Mouse (Mus musculus) thymus, postnatal 25 days (tissue): Measurements from ENCODE around the gene Rab3gap1.
"Not testable (repeated sequence)": the region's sequence is repeated elsewhere in the genome, so short reads cannot be mapped to it uniquely, and the experiment has no call there.

Experiments used
- DNase-seq: peaks from one replicate; pipeline ENCODE4 v3.0.0; 2022

Rab3gap1 gene

GRCm38 (mm10) chr1:127934322-127934721 lies 65.7 kb downstream of the Rab3gap1 start:
- no peak for DNase-seq

DNA sequence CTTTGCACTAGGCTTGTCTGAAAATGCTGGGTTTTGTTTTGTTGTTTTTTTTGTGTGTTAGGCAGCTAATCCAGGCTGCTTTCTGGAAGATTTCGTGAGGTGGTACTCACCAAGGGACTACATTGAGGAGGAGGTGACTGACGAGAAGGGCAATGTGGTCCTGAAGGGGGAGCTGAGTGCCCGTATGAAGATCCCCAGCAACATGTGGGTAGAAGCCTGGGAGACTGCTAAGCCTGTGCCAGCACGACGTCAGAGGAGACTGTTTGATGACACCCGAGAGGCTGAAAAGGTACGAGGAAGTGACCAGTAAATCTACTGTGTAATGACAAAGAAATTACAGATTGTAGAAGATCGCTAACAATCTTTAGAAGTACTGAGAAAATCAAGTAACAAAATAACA lies 68.7 kb downstream of the Rab3gap1 start:
- no peak for DNase-seq

DNA sequence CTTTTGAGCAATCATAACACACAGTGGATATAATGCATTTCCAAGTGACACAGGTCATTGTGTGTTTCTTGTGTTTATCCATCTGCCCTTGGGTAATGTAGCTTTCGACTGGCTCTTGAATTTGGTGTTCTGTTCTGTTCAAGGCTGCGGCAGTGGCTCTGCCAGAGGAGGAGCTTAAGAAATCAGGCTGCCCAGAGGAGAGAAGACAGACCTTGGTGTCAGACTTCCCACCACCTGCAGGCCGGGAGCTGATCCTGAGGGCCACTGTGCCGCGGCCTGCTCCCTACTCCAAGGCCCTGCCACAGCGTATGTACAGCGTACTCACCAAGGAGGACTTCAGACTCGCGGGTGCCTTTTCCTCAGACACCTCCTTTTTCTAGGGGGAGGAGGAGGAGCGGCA lies 73.7 kb downstream of the Rab3gap1 start:
- DNase-seq = no peak

- DNase-seq = no peak
These were observed 74.9 kb downstream of the Rab3gap1 start for GRCm38 (mm10) chr1:127943516-127943915.

DNA sequence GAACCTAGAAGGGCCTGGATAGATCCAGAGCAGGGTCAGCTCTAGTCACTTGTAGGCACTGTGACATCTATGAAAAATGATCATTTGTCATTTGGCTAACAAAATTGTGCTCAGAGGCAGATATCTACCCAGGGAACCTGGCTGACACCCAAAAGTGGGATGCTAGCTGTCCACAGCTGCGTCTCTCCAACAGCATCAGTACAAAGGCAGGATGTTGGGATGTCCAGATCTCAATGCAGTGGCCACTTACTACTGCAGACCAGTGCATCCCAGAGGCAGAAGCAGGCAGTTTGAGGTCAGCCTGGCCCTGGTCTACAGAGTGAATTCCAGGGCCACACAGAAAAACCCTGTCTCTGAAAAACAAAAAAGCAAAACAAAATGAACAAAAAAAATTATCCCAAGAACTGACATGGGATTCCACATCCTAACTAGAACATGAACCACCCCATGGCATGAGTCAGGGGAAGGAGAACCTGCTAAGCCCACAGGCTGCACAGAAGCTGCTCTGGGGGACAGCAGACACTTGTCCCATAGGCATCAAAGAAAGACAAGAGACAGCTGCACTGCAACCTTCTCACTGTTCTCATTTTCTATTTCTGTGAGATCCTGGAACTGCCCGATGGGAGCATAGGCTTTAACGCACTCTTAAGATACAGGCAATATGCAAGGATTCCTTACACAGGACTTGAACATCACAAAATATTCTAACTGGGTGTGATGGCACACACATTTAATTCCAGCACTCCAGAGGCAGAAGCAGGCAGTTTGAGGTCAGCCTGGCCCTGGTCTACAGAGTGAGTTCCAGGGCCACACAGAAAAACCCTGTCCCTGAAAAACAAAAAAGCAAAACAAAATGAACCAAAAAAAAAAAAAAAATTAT lies 77.4 kb downstream of the Rab3gap1 start:
- no peak for DNase-seq

DNA sequence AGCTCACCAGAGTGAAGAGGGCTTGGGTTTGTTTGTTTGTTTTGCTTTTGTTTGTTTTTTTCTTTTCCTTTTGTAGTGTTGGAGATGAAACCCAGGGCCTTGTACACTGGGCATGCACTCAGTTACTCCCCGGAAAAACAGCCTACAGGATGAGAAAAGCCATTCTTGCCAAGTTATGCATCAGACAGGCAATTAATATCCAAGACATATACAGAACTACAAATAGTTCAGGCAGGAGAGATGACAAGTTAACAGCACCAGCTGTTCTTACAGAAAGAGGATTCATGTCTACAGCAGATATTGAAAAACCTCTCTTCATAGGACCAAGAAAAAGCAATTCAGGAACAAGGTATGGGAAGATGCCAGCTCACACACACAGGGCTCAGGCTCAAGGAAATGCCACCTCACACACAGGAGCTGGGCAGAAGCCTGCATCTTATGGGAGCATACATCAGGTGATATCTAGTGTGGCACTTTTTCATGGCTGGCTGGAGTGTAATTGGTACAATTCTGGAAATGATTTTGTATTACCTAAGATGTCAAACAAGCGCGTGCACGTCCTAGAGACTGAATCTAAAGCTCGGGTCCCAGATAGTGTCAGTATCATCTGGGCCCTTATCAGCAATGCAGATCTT lies 78.2 kb downstream of the Rab3gap1 start:
- DNase-seq = no peak

DNA sequence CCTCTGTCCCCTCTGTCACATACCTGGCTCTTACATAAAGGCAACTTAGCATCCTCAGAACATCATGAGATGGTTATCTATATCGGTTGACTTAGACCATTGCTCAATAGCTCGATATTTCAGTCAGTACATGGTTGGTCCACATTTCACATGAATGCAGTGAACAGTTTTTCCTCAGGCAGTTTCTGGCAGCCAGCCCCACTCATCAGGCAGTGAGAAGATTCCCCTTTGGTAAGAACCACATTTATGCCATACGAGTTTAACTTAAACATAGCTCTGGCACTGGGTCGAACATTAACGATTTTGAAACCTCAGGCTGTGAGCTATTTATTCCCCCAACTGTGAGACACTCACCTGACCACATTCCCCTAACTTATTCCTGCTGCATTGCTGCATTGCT lies 80.2 kb downstream of the Rab3gap1 start:
- DNase-seq = no peak

DNA sequence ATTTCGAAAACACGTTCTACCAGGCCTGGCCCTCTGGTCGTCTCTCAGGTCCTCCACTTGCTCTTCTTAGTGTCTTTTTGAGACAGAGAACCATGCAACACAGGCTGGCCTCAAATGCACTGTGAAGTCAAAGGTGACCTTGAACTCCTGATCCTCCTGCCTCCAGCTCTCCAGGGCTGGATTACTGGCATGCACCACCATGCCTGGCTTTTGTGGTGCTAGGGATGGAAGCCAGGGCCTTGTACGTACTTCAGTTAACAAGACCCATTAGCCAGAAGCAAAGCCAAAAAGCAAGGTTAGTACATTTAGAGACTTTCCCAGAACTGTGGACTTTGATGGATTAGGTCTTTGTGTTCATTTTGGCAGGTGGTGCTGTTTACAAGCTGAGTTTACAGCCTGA lies 83.7 kb downstream of the Rab3gap1 start:
- no peak for DNase-seq

GRCm38 (mm10) chr1:127954198-127954597 lies 85.6 kb downstream of the Rab3gap1 start:
- not testable (repeated sequence) for DNase-seq

- no peak for DNase-seq
These were observed 86.2 kb downstream of the Rab3gap1 start for GRCm38 (mm10) chr1:127954800-127955199.

GRCm38 (mm10) chr1:127956524-127956923 lies 88.0 kb downstream of the Rab3gap1 start:
- no peak for DNase-seq

GRCm38 (mm10) chr1:127958801-127959200 lies 90.2 kb downstream of the Rab3gap1 start:
- DNase-seq = no peak

DNA sequence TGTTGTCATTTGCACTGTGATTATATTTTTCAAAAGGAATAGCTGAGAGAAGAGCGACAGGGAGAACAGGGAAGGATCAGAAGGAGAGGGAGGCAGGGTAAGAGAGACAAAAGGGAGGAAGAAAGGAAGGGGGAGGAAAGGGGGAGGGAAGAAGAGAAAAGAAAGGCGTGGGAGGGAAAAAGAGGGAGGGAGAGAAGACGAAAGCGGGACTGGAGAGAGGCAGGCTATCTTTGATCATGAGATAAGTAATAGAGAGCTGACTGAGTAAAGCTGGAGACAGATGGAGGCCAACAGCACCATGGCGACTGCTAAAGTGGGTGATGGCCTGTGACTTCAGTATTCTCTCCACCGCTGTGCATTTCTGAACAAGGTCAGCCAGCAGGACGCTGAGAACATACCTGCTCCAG lies 90.7 kb downstream of the Rab3gap1 start:
- no peak for DNase-seq

DNA sequence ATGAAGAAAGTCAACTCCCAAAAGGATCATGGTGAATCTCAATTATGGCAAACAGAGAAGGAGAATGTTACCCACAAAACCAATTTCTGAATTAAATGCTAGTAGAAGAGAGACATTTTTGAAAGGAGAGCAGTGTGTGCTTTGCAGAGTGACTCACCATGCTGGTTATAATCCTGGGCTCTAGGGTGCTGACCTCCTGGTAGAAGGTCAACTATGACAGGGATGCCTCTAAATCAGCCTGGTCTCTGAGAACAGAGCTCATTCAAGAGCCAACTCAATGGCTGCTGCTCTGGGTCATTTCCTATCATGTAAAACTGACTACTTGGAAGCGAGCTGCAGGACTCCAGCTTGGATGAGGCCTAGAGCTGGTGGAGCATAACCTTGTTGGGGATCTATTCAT lies 92.6 kb downstream of the Rab3gap1 start:
- no peak for DNase-seq

- DNase-seq = no peak
These were observed 94.8 kb downstream of the Rab3gap1 start for GRCm38 (mm10) chr1:127963326-127963725.

DNA sequence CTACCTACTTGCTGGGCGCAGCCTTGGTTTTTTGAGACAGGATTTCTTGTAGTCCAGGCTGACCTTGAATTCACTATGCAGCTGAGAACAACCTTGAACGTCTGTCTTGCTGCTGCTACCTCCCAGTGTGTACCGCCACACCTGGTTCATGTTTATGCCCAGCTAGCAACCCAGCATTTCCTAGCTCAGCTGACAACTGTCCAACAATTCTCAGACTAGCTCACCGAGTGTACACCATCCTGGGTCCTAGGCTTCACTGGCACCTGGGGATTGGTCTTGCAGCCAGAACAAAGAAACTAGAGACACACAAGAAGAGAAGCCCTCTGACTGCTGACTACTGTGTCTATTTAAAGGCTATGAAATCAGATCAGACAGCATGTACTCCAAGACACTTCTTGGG lies 102.3 kb downstream of the Rab3gap1 start:
- no peak for DNase-seq

DNA sequence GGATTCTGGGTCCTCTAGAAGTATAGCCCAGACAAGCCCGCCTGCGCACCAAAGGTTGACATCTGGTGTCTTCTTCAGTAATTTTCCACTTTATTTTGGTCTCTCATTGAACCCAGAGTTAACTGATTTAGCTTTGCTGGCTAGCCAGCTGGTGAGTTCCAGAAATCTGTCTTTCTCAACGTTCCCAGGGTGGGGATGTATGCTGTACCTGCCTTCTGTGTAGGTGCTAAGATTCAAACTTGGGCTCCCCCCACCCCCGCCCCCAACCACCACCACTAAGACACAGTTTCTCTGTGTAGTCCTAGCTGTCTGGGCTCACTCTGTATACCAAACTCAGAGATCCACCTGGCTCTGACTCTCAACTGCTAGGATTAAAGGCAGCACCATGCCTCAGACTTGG lies 105.5 kb downstream of the Rab3gap1 start:
- DNase-seq = no peak

DNA sequence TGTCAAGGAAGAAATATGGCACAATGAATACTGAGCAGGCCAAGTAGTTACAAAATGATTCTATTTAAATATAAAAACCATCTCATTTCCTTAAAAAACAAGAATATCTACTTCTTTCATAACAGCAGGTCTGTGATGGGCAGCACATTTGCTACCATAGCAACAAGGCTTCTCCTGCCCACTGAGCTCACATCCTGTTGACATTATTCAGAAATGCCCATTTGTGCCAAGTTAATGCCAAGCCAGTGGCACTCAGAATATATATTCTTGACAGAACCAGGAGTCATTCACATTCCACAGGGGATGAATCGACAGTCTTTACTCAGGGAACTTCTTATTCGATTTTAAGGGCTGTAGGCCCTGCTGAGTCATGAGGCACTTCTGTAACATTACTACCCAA lies 107.1 kb downstream of the Rab3gap1 start:
- DNase-seq = no peak

DNA sequence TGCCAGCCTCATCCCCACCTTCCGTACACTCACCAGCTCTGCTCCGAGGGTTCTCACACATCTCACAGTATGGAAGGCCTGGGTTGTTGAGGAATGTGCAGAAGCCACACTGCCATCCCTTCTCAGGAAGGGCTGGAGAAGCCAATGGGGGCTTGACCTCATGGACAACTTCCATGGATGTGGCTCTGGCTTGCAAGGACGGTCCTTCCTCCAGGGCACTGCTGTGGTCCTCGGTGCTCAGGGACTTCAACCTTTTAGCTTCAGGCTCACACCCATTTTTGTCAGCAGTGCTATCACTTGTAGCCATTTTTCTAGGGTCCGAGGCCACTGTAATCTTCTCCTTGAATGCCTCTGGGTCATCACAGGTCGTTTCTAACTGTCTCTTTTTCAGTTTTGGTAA lies 107.5 kb downstream of the Rab3gap1 start:
- no peak for DNase-seq

- no peak for DNase-seq
These were observed 109.6 kb downstream of the Rab3gap1 start for GRCm38 (mm10) chr1:127978125-127978524.

- no peak for DNase-seq
These were observed 112.5 kb downstream of the Rab3gap1 start for GRCm38 (mm10) chr1:127980911-127981559.

GRCm38 (mm10) chr1:127982268-127982667 lies 113.7 kb downstream of the Rab3gap1 start:
- no peak for DNase-seq

- no peak for DNase-seq
These were observed 114.9 kb downstream of the Rab3gap1 start for GRCm38 (mm10) chr1:127983274-127983993.
